Mouse (Mus musculus) myocyte (in vitro differentiated cells): ENCODE data around the gene Prr36. TPM values are rescaled to one million over a fixed set of nuclear protein-coding genes. Genes with fewer than 3 reads are reported as not detected.

Experiments
- H3K27me3 ChIP-seq: one replicate; pipeline ENCODE4 v1.6.1; 2011; ENCODE audit not compliant: control insufficient read depth, insufficient read depth, insufficient read length
- H3K36me3 ChIP-seq: one replicate; pipeline ENCODE4 v1.6.1; 2011; ENCODE audit not compliant: control insufficient read depth, insufficient read depth
- H3K4me2 ChIP-seq: one replicate; pipeline ENCODE4 v1.6.1; 2011; ENCODE audit warnings: low read depth, control low read depth
- H3K4me3 ChIP-seq: one replicate; pipeline ENCODE4 v1.5.1; 2011; ENCODE audit warnings: mild to moderate bottlenecking, control low read depth, moderate library complexity
- H3K79me2 ChIP-seq: one replicate; pipeline ENCODE4 v1.6.1; 2011; ENCODE audit not compliant: control insufficient read depth, insufficient read depth
- H3ac ChIP-seq: one replicate; pipeline ENCODE4 v1.6.1; 2011; ENCODE audit not compliant: control insufficient read depth, insufficient read length
- CEBPB ChIP-seq: IDR thresholded peaks from 2 replicates; pipeline ENCODE4 v1.6.1; 2011; ENCODE audit warnings: mild to moderate bottlenecking, moderate library complexity; ENCODE audit not compliant: poor library complexity, insufficient read depth, severe bottlenecking
- E2F4 ChIP-seq: IDR thresholded peaks from one replicate; pipeline ENCODE4 v1.6.1; 2011; ENCODE audit warnings: mild to moderate bottlenecking, control low read depth, moderate library complexity; ENCODE audit not compliant: insufficient read depth
- MAX ChIP-seq: IDR thresholded peaks from one replicate; pipeline ENCODE4 v1.6.1; 2011; ENCODE audit warnings: low read depth, mild to moderate bottlenecking, control low read depth
- MYOD1 ChIP-seq, 3 experiments: IDR thresholded peaks; one replicate each; pipeline ENCODE4 v1.6.1; 2011; ENCODE audit warnings: control low read depth in 2 of 3, low read depth in 2 of 3, mild to moderate bottlenecking in 2 of 3, moderate library complexity in 1 of 3; ENCODE audit not compliant: insufficient read length in 2 of 3, control insufficient read depth in 1 of 3
- MYOG ChIP-seq, 3 experiments: IDR thresholded peaks; one replicate each; pipeline ENCODE4 v1.6.1; 2011; ENCODE audit warnings: control low read depth in 2 of 3, low read depth in 2 of 3, mild to moderate bottlenecking in 2 of 3; ENCODE audit not compliant: insufficient read length in 2 of 3, control insufficient read depth in 1 of 3, insufficient read depth in 1 of 3
- POLR2A ChIP-seq: IDR thresholded peaks from one replicate; pipeline ENCODE4 v1.6.1; 2011; ENCODE audit warnings: low read depth, mild to moderate bottlenecking, control low read depth, moderate library complexity; ENCODE audit not compliant: insufficient read length
- POLR2AphosphoS2 ChIP-seq: IDR thresholded peaks from one replicate; pipeline ENCODE4 v1.6.1; 2011; ENCODE audit warnings: low read depth, control low read depth; ENCODE audit not compliant: insufficient read length
- REST ChIP-seq: IDR thresholded peaks from one replicate; pipeline ENCODE4 v1.6.1; 2011; ENCODE audit warnings: mild to moderate bottlenecking, control low read depth, moderate library complexity; ENCODE audit not compliant: insufficient read depth, insufficient read length
- SRF ChIP-seq: IDR thresholded peaks from one replicate; pipeline ENCODE4 v1.6.1; 2011; ENCODE audit warnings: low read depth; ENCODE audit not compliant: control insufficient read depth, insufficient read length
- TCF12 ChIP-seq: IDR thresholded peaks from one replicate; pipeline ENCODE4 v1.6.1; 2011; ENCODE audit warnings: mild to moderate bottlenecking, control low read depth; ENCODE audit not compliant: poor library complexity, insufficient read depth, severe bottlenecking
- TCF3 ChIP-seq: IDR thresholded peaks from one replicate; pipeline ENCODE4 v1.6.1; 2011; ENCODE audit warnings: low read depth, control low read depth; ENCODE audit not compliant: insufficient read length
- USF1 ChIP-seq: IDR thresholded peaks from one replicate; pipeline ENCODE4 v1.6.1; 2011; ENCODE audit warnings: low read depth, mild to moderate bottlenecking, control low read depth, moderate library complexity
- polyA plus RNA-seq: library from polyadenylated mRNA; unstranded; fragments of >200 nt; fragmentation: generic; extraction: Trizol; gene quantifications from one replicate; pipeline ENCODE4 v1.2.1, GENCODE M21; 2012; ENCODE audit warnings: missing spikeins

The Prr36 gene
- polyA plus RNA-seq, 1 experiment = 0.19 TPM

GRCm38 (mm10) chr8:4214006-4214980 lies 3.0 kb downstream of the Prr36 start:
- Histone ChIP-seq H3K4me3 (peak overlapping the region; percentile 11), H3K79me2 (no peaks in the 10 kb centered on the region), H3K4me2 (peak overlapping the region; percentile 77), H3K36me3 (no peaks in the 10 kb centered on the region), H3ac (peak overlapping the region; percentile 11), H3K27me3 (peaks cover 12% of the 10 kb centered on the region)
- TF ChIP-seq POLR2A (no peak), CEBPB (no peak), MYOD1 (IDR thresholded peaks at IDR 0.05; ENCODE audit: control insufficient read depth in 1 of 3, insufficient read length in 2 of 3, low read depth in 2 of 3) (no peak), POLR2AphosphoS2 (no peak), TCF3 (no peak), TCF12 (no peak), USF1 (no peak), REST (no peak), SRF (no peak), MYOG (IDR thresholded peaks at IDR 0.05; ENCODE audit: control insufficient read depth in 1 of 3, insufficient read depth in 1 of 3, insufficient read length in 2 of 3, low read depth in 2 of 3) (no peak), MAX (no peak), E2F4 (no peak)

- no peak for TF ChIP-seq TCF12
- no peak for TF ChIP-seq SRF
- no peak for TF ChIP-seq E2F4
- TF ChIP-seq POLR2AphosphoS2 = no peak
- no peak for TF ChIP-seq MYOD1 (IDR thresholded peaks at IDR 0.05; ENCODE audit: control insufficient read depth in 1 of 3, insufficient read length in 2 of 3, low read depth in 2 of 3)
- TF ChIP-seq CEBPB = no peak
- no peak for TF ChIP-seq USF1
- TF ChIP-seq POLR2A = no peak
- peak overlapping the region; percentile 11 for H3K4me3 ChIP-seq
- peak overlapping the region; percentile 77 for H3K4me2 ChIP-seq
- H3K79me2 ChIP-seq = no peaks in the 10 kb centered on the region
- peaks cover 12% of the 10 kb centered on the region for H3K27me3 ChIP-seq
- H3ac ChIP-seq = peak overlapping the region; percentile 11
- no peaks in the 10 kb centered on the region for H3K36me3 ChIP-seq
Observed at GRCm38 (mm10) chr8:4213210-4214005, 3.9 kb downstream of the Prr36 start.

GRCm38 (mm10) chr8:4212809-4213209 lies 4.5 kb downstream of the Prr36 start:
- Histone ChIP-seq H3K79me2 (no peaks in the 10 kb centered on the region), H3ac (peak overlapping the region; percentile 11), H3K27me3 (peaks cover 8% of the 10 kb centered on the region), H3K36me3 (no peaks in the 10 kb centered on the region), H3K4me2 (peak overlapping the region; percentile 77), H3K4me3 (no peak overlapping the region)
- TF ChIP-seq REST (no peak), POLR2AphosphoS2 (no peak), SRF (no peak), TCF12 (no peak), MYOD1 (IDR thresholded peaks at IDR 0.05; ENCODE audit: control insufficient read depth in 1 of 3, insufficient read length in 2 of 3, low read depth in 2 of 3) (no peak), TCF3 (no peak), USF1 (no peak), E2F4 (no peak), POLR2A (no peak), MAX (no peak), CEBPB (no peak), MYOG (IDR thresholded peaks at IDR 0.05; ENCODE audit: control insufficient read depth in 1 of 3, insufficient read depth in 1 of 3, insufficient read length in 2 of 3, low read depth in 2 of 3) (no peak)

GRCm38 (mm10) chr8:4211097-4211496 lies 6.2 kb downstream of the Prr36 start:
- TF ChIP-seq POLR2A (no peak), TCF3 (no peak), USF1 (no peak), MAX (no peak), E2F4 (no peak), MYOD1 (IDR thresholded peaks at IDR 0.05; ENCODE audit: control insufficient read depth in 1 of 3, insufficient read length in 2 of 3, low read depth in 2 of 3) (no peak), POLR2AphosphoS2 (no peak), CEBPB (no peak), TCF12 (no peak), SRF (no peak), MYOG (IDR thresholded peaks at IDR 0.05; ENCODE audit: control insufficient read depth in 1 of 3, insufficient read depth in 1 of 3, insufficient read length in 2 of 3, low read depth in 2 of 3) (no peak), REST (no peak)
- no peak overlapping the region for H3K4me2 ChIP-seq
- H3K79me2 ChIP-seq = no peaks in the 10 kb centered on the region
- no peak overlapping the region for H3ac ChIP-seq
- no peak overlapping the region for H3K4me3 ChIP-seq
- H3K36me3 ChIP-seq = no peaks in the 10 kb centered on the region
- H3K27me3 ChIP-seq = no peaks in the 10 kb centered on the region
